ENCODE assay signal across 7 mouse cellular contexts in genomic region chr3:75910257-75910656, GRCm38 (mm10). TPM values are rescaled to one million over a fixed set of nuclear protein-coding genes. Genes with fewer than 3 reads are reported as not detected.
A peak's percentile ranks its signal among the peaks of the same experiment; 100 is the strongest.
DNase-seq lines count a peak whose midpoint lies in the region; ATAC-seq and TF ChIP-seq lines count a peak whose summit lies in the region.

No protein-coding gene starts in this region.

- no peak overlapping the region for H3K4me2 ChIP-seq in midbrain, embryonic 11.5 days
- no peak overlapping the region for H3K4me2 ChIP-seq in intestine, embryonic 15.5 days (replicated peaks)
- no peak overlapping the region for H3K4me2 ChIP-seq in lung, postnatal 0 days (replicated peaks; ENCODE audit: low read depth, low read length)
- no peak overlapping the region for H3K4me2 ChIP-seq in stomach, postnatal 0 days (replicated peaks; ENCODE audit: low read depth)

- peaks cover 2% of the 10 kb centered on the region; the same call in 1 of the 2 replicates for H3K4me1 ChIP-seq in midbrain, embryonic 11.5 days (ENCODE audit: control insufficient read depth, insufficient read depth, low read length)
- H3K4me1 ChIP-seq in midbrain, embryonic 10.5 days, result peaks cover 12% of the 10 kb centered on the region
- peaks cover 8% of the 10 kb centered on the region for H3K4me1 ChIP-seq in embryonic fibroblast, embryonic 13.5 days (ENCODE audit: control insufficient read depth, insufficient read depth, low read length)
- no peaks in the 10 kb centered on the region for H3K4me1 ChIP-seq in intestine, embryonic 15.5 days (replicated peaks)
- H3K4me1 ChIP-seq in lung, postnatal 0 days (ENCODE audit: insufficient read depth, low read depth, low read length), result no peaks in the 10 kb centered on the region
- no peaks in the 10 kb centered on the region for H3K4me1 ChIP-seq in stomach, postnatal 0 days (replicated peaks; ENCODE audit: control insufficient read depth, insufficient read depth)

- TF ChIP-seq EP300 in lung, postnatal 0 days (IDR thresholded peaks at IDR 0.05), result no peak
- no peak for TF ChIP-seq EP300 in stomach, postnatal 0 days (optimal IDR thresholded peaks at IDR 0.05)

- H3K36me3 ChIP-seq in midbrain, embryonic 11.5 days (ENCODE audit: control insufficient read depth, insufficient read depth, low read length), result no peaks in the 10 kb centered on the region
- H3K36me3 ChIP-seq in midbrain, embryonic 10.5 days, result peaks cover 14% of the 10 kb centered on the region
- no peaks in the 10 kb centered on the region for H3K36me3 ChIP-seq in intestine, embryonic 15.5 days
- H3K36me3 ChIP-seq in lung, postnatal 0 days (ENCODE audit: insufficient read depth, low read length), result no peaks in the 10 kb centered on the region
- no peaks in the 10 kb centered on the region; the same call in none of the 2 replicates for H3K36me3 ChIP-seq in stomach, postnatal 0 days (ENCODE audit: control insufficient read depth, insufficient read depth, low read length)

- peak; percentile 73 for ATAC-seq in midbrain, embryonic 11.5 days (ENCODE audit: low FRiP score)
- ATAC-seq in intestine, embryonic 15.5 days, result peak; percentile 83
- ATAC-seq in lung, postnatal 0 days, result peak; percentile 72
- peak; percentile 79 for ATAC-seq in stomach, postnatal 0 days (ENCODE audit: low FRiP score, low TSS enrichment)

- DNase-seq in midbrain, embryonic 11.5 days (ENCODE audit: low spot score, missing footprints), result peak; percentile 86
- no peak for DNase-seq in midbrain, embryonic 10.5 days (ENCODE audit: low spot score)
- peak; percentile 20 for DNase-seq in WW6 (ENCODE audit: low read depth, low spot score)
- DNase-seq in lung, postnatal 0 days (ENCODE audit: low spot score), result peak; percentile 89
- DNase-seq in stomach, postnatal 0 days (ENCODE audit: low spot score), result no peak

- H3K9me3 ChIP-seq in midbrain, embryonic 11.5 days (ENCODE audit: control insufficient read depth, low read length), result no peaks in the 10 kb centered on the region
- no peaks in the 10 kb centered on the region for H3K9me3 ChIP-seq in midbrain, embryonic 10.5 days (replicated peaks)
- H3K9me3 ChIP-seq in intestine, embryonic 15.5 days, result no peaks in the 10 kb centered on the region
- no peaks in the 10 kb centered on the region for H3K9me3 ChIP-seq in lung, postnatal 0 days (ENCODE audit: low read length)
- no peaks in the 10 kb centered on the region for H3K9me3 ChIP-seq in stomach, postnatal 0 days (ENCODE audit: control insufficient read depth, low read length)

- H3K9ac ChIP-seq in midbrain, embryonic 11.5 days (ENCODE audit: low read length), result no peak overlapping the region
- H3K9ac ChIP-seq in intestine, embryonic 15.5 days, result no peak overlapping the region
- H3K9ac ChIP-seq in lung, postnatal 0 days (replicated peaks; ENCODE audit: low read depth), result no peak overlapping the region
- H3K9ac ChIP-seq in stomach, postnatal 0 days (ENCODE audit: low read length), result no peak overlapping the region

- 28% methylated on average over 4 of the region's 4 CpGs for WGBS in midbrain, embryonic 11.5 days
- 40% methylated on average over 4 of the region's 4 CpGs for WGBS in midbrain, embryonic 10.5 days
- WGBS in intestine, embryonic 15.5 days, result 7% methylated on average over 4 of the region's 4 CpGs
- 10% methylated on average over 4 of the region's 4 CpGs for WGBS in lung, postnatal 0 days
- WGBS in stomach, postnatal 0 days, result 4% methylated on average over 4 of the region's 4 CpGs

- no peak overlapping the region for H3K4me3 ChIP-seq in midbrain, embryonic 11.5 days (ENCODE audit: low read depth, low read length)
- H3K4me3 ChIP-seq in midbrain, embryonic 10.5 days, result no peak overlapping the region
- no peak overlapping the region for H3K4me3 ChIP-seq in embryonic fibroblast, embryonic 13.5 days (ENCODE audit: insufficient read depth, low read length)
- H3K4me3 ChIP-seq in intestine, embryonic 15.5 days (replicated peaks), result no peak overlapping the region
- no peak overlapping the region for H3K4me3 ChIP-seq in lung, postnatal 0 days (ENCODE audit: low read depth, low read length)
- no peak overlapping the region for H3K4me3 ChIP-seq in stomach, postnatal 0 days (ENCODE audit: low read depth, low read length)

- no peak for TF ChIP-seq POLR2A in embryonic fibroblast, embryonic 13.5 days (IDR thresholded peaks at IDR 0.05; ENCODE audit: low read depth, low read length)

- H3K27ac ChIP-seq in midbrain, embryonic 11.5 days (ENCODE audit: low read depth, low read length), result no peak overlapping the region
- no peak overlapping the region for H3K27ac ChIP-seq in midbrain, embryonic 10.5 days (replicated peaks)
- peak overlapping the region; percentile 22; the same call in 1 of the 2 replicates for H3K27ac ChIP-seq in embryonic fibroblast, embryonic 13.5 days (ENCODE audit: insufficient read depth, low read length)
- no peak overlapping the region for H3K27ac ChIP-seq in intestine, embryonic 15.5 days
- H3K27ac ChIP-seq in lung, postnatal 0 days (ENCODE audit: low read length), result no peak overlapping the region
- H3K27ac ChIP-seq in stomach, postnatal 0 days (replicated peaks), result no peak overlapping the region

- no peak for TF ChIP-seq CTCF in embryonic fibroblast, embryonic 13.5 days (IDR thresholded peaks at IDR 0.05; ENCODE audit: borderline replicate concordance, insufficient read depth, low read length)
- TF ChIP-seq CTCF in lung, postnatal 0 days (IDR thresholded peaks at IDR 0.05), result peak; percentile 90
- TF ChIP-seq CTCF in stomach, postnatal 0 days (IDR thresholded peaks at IDR 0.05; ENCODE audit: low read depth), result peak; percentile 96

- H3K27me3 ChIP-seq in midbrain, embryonic 11.5 days (ENCODE audit: control insufficient read depth, insufficient read depth, low read length), result no peaks in the 10 kb centered on the region
- no peaks in the 10 kb centered on the region for H3K27me3 ChIP-seq in midbrain, embryonic 10.5 days (ENCODE audit: low read depth, poor library complexity, severe bottlenecking)
- no peaks in the 10 kb centered on the region for H3K27me3 ChIP-seq in intestine, embryonic 15.5 days (replicated peaks)
- no peaks in the 10 kb centered on the region for H3K27me3 ChIP-seq in lung, postnatal 0 days (replicated peaks; ENCODE audit: insufficient read depth, low read length)
- no peaks in the 10 kb centered on the region for H3K27me3 ChIP-seq in stomach, postnatal 0 days (ENCODE audit: control insufficient read depth, insufficient read depth, low read length)

RNA-seq across cellular contexts. Expression of gene Golim4, which starts 46.5 kb away (rescaled TPM):
- 43.5 and 46.7 TPM in 2 replicates for polyA plus RNA-seq in midbrain, embryonic 11.5 days (2014; fragmentation: Nextera tagmentation; extraction: Ambion mirVana)
- 52.2 and 55.7 TPM in 2 replicates for polyA plus RNA-seq in midbrain, embryonic 10.5 days (2016; fragmentation: Nextera tagmentation; extraction: Ambion mirVana)
- polyA plus RNA-seq in embryonic fibroblast, embryonic 13.5 days (2011; ENCODE audit: insufficient read length, low read depth, missing spikeins), result 125 and 159 TPM in 2 replicates
- 43.7 and 45.7 TPM in 2 replicates for polyA plus RNA-seq in intestine, embryonic 15.5 days (2015; fragmentation: Nextera tagmentation; extraction: Ambion mirVana)
- polyA plus RNA-seq in lung, postnatal 0 days (2015; fragmentation: Nextera tagmentation; extraction: Ambion mirVana), result 31.0 and 34.9 TPM in 2 replicates
- polyA plus RNA-seq in stomach, postnatal 0 days (2015; fragmentation: Nextera tagmentation; extraction: Ambion mirVana), result 40.0 and 40.3 TPM in 2 replicates

Comparison
In these comparisons a context has a peak if more than half of its experiments do, and no peak if none do; other contexts are left out.
1. DNase-seq: peak in midbrain, embryonic 11.5 days (single experiment), WW6 (single experiment) and lung, postnatal 0 days (single experiment); none in midbrain, embryonic 10.5 days (single experiment) and stomach, postnatal 0 days (single experiment).
2. Peak in every context shown above with its lines, with median percentiles within 50 percentile points of each other: ATAC-seq.